Mouse (Mus musculus): Measurements from ENCODE around the gene Usp30. TPM values are rescaled to one million over a fixed set of nuclear protein-coding genes. Genes with fewer than 3 reads are reported as not detected.

Usp30 gene
- polyA plus RNA-seq, 1 experiment, result 71.5 TPM

DNA sequence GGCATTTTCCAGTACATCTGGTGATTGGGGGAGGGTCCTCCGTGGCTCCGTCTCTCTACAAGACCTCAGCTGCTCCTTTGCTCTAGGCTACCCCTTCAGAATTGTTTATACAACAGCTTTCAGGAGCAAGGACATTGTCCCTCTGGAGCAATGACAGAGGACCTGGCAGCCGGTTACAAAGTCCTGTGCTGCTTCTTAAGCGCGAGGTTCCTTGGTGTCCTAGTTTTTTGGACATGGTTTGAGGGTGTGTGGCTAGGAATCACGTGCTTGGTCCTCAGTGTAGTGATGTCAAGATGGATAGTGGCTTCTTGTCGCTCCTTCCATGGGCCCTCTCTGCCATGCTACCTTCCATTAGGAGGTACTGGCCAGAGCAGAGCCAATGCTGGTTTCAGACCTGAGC is 30.9 kb upstream of the Usp30 start:
- H3K36me3 ChIP-seq (ENCODE audit: control insufficient read depth, insufficient read depth, low read length), result no peaks in the 10 kb centered on the region
- no peak for TF ChIP-seq CTCF (IDR thresholded peaks at IDR 0.05; ENCODE audit: control insufficient read depth, insufficient read depth, insufficient replicate concordance, low read depth, low read length)
- no peak for TF ChIP-seq POLR2A (IDR thresholded peaks at IDR 0.05; ENCODE audit: control insufficient read depth, low read depth, low read length)
- no peaks in the 10 kb centered on the region for H3K27me3 ChIP-seq (ENCODE audit: control insufficient read depth, insufficient read depth, low read length)
- H3K4me3 ChIP-seq (ENCODE audit: control insufficient read depth, low read depth, low read length), result no peak overlapping the region
- peaks cover 5% of the 10 kb centered on the region for H3K4me1 ChIP-seq (ENCODE audit: control insufficient read depth, insufficient read depth, low read length)
- no peak overlapping the region for H3K27ac ChIP-seq (ENCODE audit: control insufficient read depth, insufficient read depth, low read depth, low read length)

DNA sequence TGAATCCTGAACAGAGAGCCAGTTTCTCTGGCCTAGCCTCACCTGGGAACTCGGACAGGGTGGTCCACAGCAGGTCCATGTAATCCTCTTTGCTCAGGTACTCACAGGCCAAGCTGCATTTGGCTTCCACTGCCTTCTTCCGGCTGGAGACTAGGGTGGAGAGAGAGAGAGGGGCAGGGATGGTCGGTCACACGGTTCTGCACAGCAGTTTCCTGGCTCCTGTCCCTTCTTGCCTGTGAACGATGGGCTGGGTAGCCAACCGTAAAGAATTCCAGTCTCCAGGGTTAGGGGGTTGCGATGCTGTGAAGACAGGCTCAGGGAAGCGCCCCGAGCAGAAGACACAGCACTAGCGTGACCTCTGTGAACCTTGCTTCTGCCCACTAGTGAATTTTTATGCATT is 30.1 kb upstream of the Usp30 start:
- Histone ChIP-seq H3K27me3 (ENCODE audit: control insufficient read depth, insufficient read depth, low read length) (no peaks in the 10 kb centered on the region), H3K27ac (ENCODE audit: control insufficient read depth, insufficient read depth, low read depth, low read length) (no peak overlapping the region), H3K4me1 (ENCODE audit: control insufficient read depth, insufficient read depth, low read length) (peaks cover 5% of the 10 kb centered on the region), H3K36me3 (ENCODE audit: control insufficient read depth, insufficient read depth, low read length) (no peaks in the 10 kb centered on the region), H3K4me3 (ENCODE audit: control insufficient read depth, low read depth, low read length) (no peak overlapping the region)
- no peak for TF ChIP-seq CTCF (IDR thresholded peaks at IDR 0.05; ENCODE audit: control insufficient read depth, insufficient read depth, insufficient replicate concordance, low read depth, low read length)
- TF ChIP-seq POLR2A (IDR thresholded peaks at IDR 0.05; ENCODE audit: control insufficient read depth, low read depth, low read length), result no peak

DNA sequence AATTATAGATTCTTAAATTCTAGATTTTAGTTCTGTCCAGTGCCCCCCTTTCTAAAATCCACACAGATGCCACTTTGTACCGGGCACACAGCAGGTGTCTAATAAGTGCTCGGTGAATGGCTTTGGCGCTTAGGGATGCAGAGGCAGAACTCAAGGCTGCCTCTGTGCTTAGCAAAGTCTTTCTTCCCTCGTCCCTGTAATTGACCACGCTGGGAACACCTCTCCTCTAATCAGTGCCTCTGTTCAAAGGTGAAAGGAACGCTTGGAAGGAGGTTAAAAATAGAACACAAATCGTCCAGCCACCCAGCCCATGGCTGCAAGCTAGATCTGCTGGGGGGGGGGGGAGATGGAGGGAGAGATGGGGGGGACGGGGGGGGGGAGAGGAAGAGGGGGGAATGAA is 24.8 kb upstream of the Usp30 start:
- Histone ChIP-seq H3K36me3 (ENCODE audit: control insufficient read depth, insufficient read depth, low read length) (no peaks in the 10 kb centered on the region), H3K27ac (ENCODE audit: control insufficient read depth, insufficient read depth, low read depth, low read length) (no peak overlapping the region), H3K4me3 (ENCODE audit: control insufficient read depth, low read depth, low read length) (no peak overlapping the region), H3K27me3 (ENCODE audit: control insufficient read depth, insufficient read depth, low read length) (no peaks in the 10 kb centered on the region), H3K4me1 (ENCODE audit: control insufficient read depth, insufficient read depth, low read length) (0 out of 2 replicates have a peak, but pooled peaks cover 2% of the 10 kb centered on the region)
- TF ChIP-seq CTCF (IDR thresholded peaks at IDR 0.05; ENCODE audit: control insufficient read depth, insufficient read depth, insufficient replicate concordance, low read depth, low read length) (no peak), POLR2A (IDR thresholded peaks at IDR 0.05; ENCODE audit: control insufficient read depth, low read depth, low read length) (no peak)

DNA sequence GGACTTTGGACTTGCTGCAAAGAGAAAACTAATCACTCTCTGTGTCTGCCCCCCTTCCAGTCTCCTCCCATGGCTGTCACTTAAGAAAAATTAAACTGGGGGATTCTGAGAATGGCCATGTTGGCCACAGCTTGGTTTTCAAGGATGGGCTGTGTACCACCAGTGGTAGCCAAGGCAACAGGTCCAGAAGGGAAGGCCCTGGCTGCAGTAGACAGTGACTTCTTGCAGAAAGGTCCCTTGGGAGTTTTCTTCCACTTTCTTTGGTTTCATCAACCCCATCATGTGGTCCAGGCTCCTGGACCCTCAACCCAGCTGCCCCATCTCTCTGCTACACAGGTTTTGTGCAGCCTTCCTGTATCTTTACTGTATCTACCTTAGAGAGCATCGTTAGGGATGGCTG is 24.4 kb upstream of the Usp30 start:
- no peak for TF ChIP-seq CTCF (IDR thresholded peaks at IDR 0.05; ENCODE audit: control insufficient read depth, insufficient read depth, insufficient replicate concordance, low read depth, low read length)
- no peak for TF ChIP-seq POLR2A (IDR thresholded peaks at IDR 0.05; ENCODE audit: control insufficient read depth, low read depth, low read length)
- H3K36me3 ChIP-seq (ENCODE audit: control insufficient read depth, insufficient read depth, low read length), result no peaks in the 10 kb centered on the region
- H3K4me3 ChIP-seq (ENCODE audit: control insufficient read depth, low read depth, low read length), result no peak overlapping the region
- H3K4me1 ChIP-seq (ENCODE audit: control insufficient read depth, insufficient read depth, low read length), result 0 out of 2 replicates have a peak, but pooled peaks cover 2% of the 10 kb centered on the region
- no peaks in the 10 kb centered on the region for H3K27me3 ChIP-seq (ENCODE audit: control insufficient read depth, insufficient read depth, low read length)
- no peak overlapping the region for H3K27ac ChIP-seq (ENCODE audit: control insufficient read depth, insufficient read depth, low read depth, low read length)

DNA sequence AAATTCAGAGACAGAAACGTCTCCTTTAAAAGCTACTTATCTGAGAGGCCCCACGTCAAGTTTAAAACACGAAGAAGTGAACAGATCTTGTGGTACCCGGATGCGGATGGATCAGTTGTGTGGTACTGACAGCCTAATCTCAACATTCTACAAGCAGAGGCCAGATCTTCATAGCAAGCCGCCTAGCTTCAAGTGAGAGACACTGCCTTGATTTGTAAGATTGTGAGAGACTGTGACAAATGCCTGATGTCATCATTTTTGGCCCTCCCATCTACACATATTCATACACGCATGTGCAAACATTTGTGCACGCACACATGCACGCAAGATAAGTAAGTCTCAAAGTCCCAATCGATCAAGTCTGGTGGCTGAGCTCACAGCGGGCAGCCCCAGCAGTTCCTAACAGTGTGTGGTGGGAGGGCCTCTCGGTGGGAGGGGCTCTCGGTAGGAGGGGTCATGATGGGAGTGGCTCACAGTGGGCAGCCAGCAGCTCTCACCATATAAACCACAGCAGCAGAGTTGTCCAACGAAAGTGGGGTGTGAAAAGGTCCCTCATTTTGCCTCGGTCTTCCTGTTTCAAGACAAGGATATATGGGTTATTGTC is 23.8 kb upstream of the Usp30 start:
- Histone ChIP-seq H3K27me3 (ENCODE audit: control insufficient read depth, insufficient read depth, low read length) (no peaks in the 10 kb centered on the region), H3K27ac (ENCODE audit: control insufficient read depth, insufficient read depth, low read depth, low read length) (no peak overlapping the region), H3K36me3 (ENCODE audit: control insufficient read depth, insufficient read depth, low read length) (no peaks in the 10 kb centered on the region), H3K4me3 (ENCODE audit: control insufficient read depth, low read depth, low read length) (no peak overlapping the region), H3K4me1 (ENCODE audit: control insufficient read depth, insufficient read depth, low read length) (0 out of 2 replicates have a peak, but pooled peaks cover 2% of the 10 kb centered on the region)
- no peak for TF ChIP-seq POLR2A (IDR thresholded peaks at IDR 0.05; ENCODE audit: control insufficient read depth, low read depth, low read length)
- TF ChIP-seq CTCF (IDR thresholded peaks at IDR 0.05; ENCODE audit: control insufficient read depth, insufficient read depth, insufficient replicate concordance, low read depth, low read length), result no peak

DNA sequence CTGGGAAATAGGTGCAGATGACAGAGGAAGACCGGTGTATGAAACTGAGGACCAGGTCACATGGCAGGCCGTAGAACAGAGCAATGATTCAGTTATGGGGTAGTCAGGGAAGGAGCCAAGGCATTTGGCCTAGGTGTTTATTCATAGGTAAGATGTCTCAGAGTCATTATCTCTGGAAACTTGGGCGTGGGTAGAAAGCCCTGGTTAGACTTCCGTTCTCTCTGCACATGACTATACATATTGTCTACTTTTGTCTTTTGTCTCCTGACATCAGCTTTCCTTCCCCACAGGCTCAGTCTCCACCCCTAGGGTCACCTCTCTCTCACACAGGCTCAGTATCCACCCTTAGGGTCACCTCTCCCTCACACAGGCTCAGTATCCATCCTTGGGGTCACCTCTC is 21.5 kb upstream of the Usp30 start:
- no peak for TF ChIP-seq POLR2A (IDR thresholded peaks at IDR 0.05; ENCODE audit: control insufficient read depth, low read depth, low read length)
- no peak for TF ChIP-seq CTCF (IDR thresholded peaks at IDR 0.05; ENCODE audit: control insufficient read depth, insufficient read depth, insufficient replicate concordance, low read depth, low read length)
- 0 out of 2 replicates have a peak, but pooled peaks cover 2% of the 10 kb centered on the region for H3K4me1 ChIP-seq (ENCODE audit: control insufficient read depth, insufficient read depth, low read length)
- no peak overlapping the region for H3K27ac ChIP-seq (ENCODE audit: control insufficient read depth, insufficient read depth, low read depth, low read length)
- no peaks in the 10 kb centered on the region for H3K27me3 ChIP-seq (ENCODE audit: control insufficient read depth, insufficient read depth, low read length)
- no peak overlapping the region for H3K4me3 ChIP-seq (ENCODE audit: control insufficient read depth, low read depth, low read length)
- H3K36me3 ChIP-seq (ENCODE audit: control insufficient read depth, insufficient read depth, low read length), result no peaks in the 10 kb centered on the region

DNA sequence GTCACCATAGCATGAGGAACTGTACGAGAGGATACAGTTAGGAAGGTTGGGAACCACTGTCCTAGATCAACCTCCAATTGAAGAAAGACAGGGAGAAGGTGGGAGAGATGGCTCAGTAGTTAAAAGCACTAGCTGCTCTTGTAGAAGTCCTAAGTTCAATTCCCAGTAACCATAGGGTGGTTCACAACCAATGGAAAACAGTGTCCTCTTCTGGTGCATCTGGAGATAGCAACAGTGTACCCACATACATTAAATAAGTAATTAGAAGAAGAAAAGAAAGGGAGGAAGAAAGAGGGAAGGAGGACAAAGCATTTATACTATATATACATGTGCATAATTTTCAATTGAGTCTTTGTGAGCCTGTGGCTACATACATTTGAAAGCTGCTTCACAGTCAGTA is 20.1 kb upstream of the Usp30 start:
- TF ChIP-seq CTCF (IDR thresholded peaks at IDR 0.05; ENCODE audit: control insufficient read depth, insufficient read depth, insufficient replicate concordance, low read depth, low read length), result no peak
- no peak for TF ChIP-seq POLR2A (IDR thresholded peaks at IDR 0.05; ENCODE audit: control insufficient read depth, low read depth, low read length)
- Histone ChIP-seq H3K4me1 (ENCODE audit: control insufficient read depth, insufficient read depth, low read length) (0 out of 2 replicates have a peak, but pooled peaks cover 2% of the 10 kb centered on the region), H3K36me3 (ENCODE audit: control insufficient read depth, insufficient read depth, low read length) (no peaks in the 10 kb centered on the region), H3K27ac (ENCODE audit: control insufficient read depth, insufficient read depth, low read depth, low read length) (no peak overlapping the region), H3K4me3 (ENCODE audit: control insufficient read depth, low read depth, low read length) (no peak overlapping the region), H3K27me3 (ENCODE audit: control insufficient read depth, insufficient read depth, low read length) (no peaks in the 10 kb centered on the region)

Measured in testis, adult 2 months (tissue).